Mouse (Mus musculus) cerebellum, adult 18-20 months (tissue): Measurements from ENCODE around the gene Rab13.
A peak's percentile ranks its signal among the peaks of the same experiment; 100 is the strongest.

Experiments
- DNase-seq, 2 experiments: peaks; one replicate each; pipeline ENCODE4 v3.0.0; 2021

The Rab13 gene

GRCm38 (mm10) chr3:90231075-90231474, 17.6 kb downstream of the Rab13 start:
- no peak for DNase-seq

- DNase-seq, result peak; percentile 93 to 95
Measured at GRCm38 (mm10) chr3:90231507-90232333, 18.2 kb downstream of the Rab13 start, which contains the start of gene Jtb. Jtb (plus strand) TSS chr3:90231597.

- no peak for DNase-seq
Measured at GRCm38 (mm10) chr3:90241251-90241650, 27.8 kb downstream of the Rab13 start.

- no peak for DNase-seq
Measured at GRCm38 (mm10) chr3:90241669-90242358, 28.3 kb downstream of the Rab13 start.

GRCm38 (mm10) chr3:90242984-90243775, 29.7 kb downstream of the Rab13 start, which contains the start of gene Creb3l4:
Creb3l4 (minus strand) TSS chr3:90243512.
- DNase-seq, result no peak

GRCm38 (mm10) chr3:90245406-90245805, 31.9 kb downstream of the Rab13 start:
- no peak for DNase-seq

GRCm38 (mm10) chr3:90247630-90247959, 34.1 kb downstream of the Rab13 start:
- no peak for DNase-seq

GRCm38 (mm10) chr3:90247960-90248745, 34.7 kb downstream of the Rab13 start, which contains the start of gene Slc39a1:
Slc39a1 (plus strand) TSS chr3:90248172.
- DNase-seq, result peak; percentile 91 to 96

- DNase-seq, result peak in 1 of 2 experiments; percentile 41
Measured at GRCm38 (mm10) chr3:90248746-90249100, 35.2 kb downstream of the Rab13 start.

GRCm38 (mm10) chr3:90250791-90251190, 37.3 kb downstream of the Rab13 start:
- peak in 1 of 2 experiments; percentile 4 for DNase-seq

- DNase-seq, result peak in 1 of 2 experiments; percentile 17
Measured at GRCm38 (mm10) chr3:90251731-90252226, 38.3 kb downstream of the Rab13 start.

- peak in 1 of 2 experiments; percentile 28 for DNase-seq
Measured at GRCm38 (mm10) chr3:90252659-90253058, 39.2 kb downstream of the Rab13 start.

- DNase-seq, result peak in 1 of 2 experiments; percentile 10
Measured at GRCm38 (mm10) chr3:90253174-90253573, 39.7 kb downstream of the Rab13 start.

GRCm38 (mm10) chr3:90253653-90254418, 40.3 kb downstream of the Rab13 start, which contains the start of gene Crtc2:
Crtc2 (plus strand) TSS chr3:90254163.
- DNase-seq, result peak; percentile 94 to 100

GRCm38 (mm10) chr3:90254419-90255193, 41.1 kb downstream of the Rab13 start:
- DNase-seq, result no peak

GRCm38 (mm10) chr3:90255194-90255565, 41.7 kb downstream of the Rab13 start:
- DNase-seq, result no peak

- DNase-seq, result peak in 1 of 2 experiments; percentile 28
Measured at GRCm38 (mm10) chr3:90255784-90256353, 42.4 kb downstream of the Rab13 start.

- peak; percentile 95 for DNase-seq
Measured at GRCm38 (mm10) chr3:90256731-90257530, 43.4 kb downstream of the Rab13 start.

- peak in 1 of 2 experiments; percentile 8 for DNase-seq
Measured at GRCm38 (mm10) chr3:90258521-90258920, 45.0 kb downstream of the Rab13 start.
